ENCODE assay signal across 8 mouse cellular contexts in the genomic region with DNA sequence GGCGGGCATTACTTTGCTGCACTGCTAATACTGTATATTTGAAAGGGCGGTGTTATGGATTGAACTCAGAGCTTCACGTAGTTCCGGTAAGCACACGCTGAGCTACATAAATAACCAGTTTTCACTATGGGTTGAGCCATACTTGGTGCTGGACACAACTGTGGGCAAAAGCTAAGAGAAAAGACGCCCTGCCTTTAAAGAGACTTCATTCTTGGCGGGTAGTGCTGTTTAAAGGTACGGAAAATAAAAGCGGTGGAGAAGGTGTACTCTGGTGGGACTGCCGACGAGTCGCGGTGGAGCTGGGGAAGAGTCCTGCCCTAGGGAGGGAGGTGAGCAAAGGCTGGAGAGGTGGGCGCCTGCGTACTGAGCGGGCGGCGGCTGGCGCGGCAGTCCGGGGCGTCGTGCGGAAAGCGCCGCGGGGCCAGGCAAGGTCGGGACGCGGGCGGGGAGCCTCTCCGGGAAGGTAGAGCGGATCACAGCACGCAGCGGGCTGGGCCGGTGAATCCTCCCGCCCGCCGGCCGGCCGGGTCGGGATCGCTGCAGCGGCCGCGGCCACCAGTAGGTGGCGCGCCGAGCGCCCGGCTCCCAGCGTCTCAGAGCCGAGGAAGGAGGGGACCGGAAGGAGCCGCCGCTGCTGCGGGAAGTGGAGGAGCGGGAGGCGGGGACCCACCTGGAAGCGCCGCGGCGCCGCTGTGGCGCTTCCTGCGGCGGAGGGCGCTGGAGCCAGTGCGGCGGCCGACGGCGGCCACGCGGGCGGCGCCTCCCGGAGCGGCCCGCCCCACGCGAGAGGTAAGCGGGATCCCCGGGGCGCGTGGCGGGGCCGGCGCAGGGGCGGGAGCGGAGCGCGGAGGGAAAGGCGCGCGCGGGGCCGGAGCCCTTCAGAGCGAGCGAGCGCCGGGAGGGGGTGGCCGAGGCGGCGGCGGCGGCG. TPM values are rescaled to one million over a fixed set of nuclear protein-coding genes. Genes with fewer than 3 reads are reported as not detected.
DNase-seq lines count a peak whose midpoint lies in the region; ATAC-seq lines count a peak whose summit lies in the region.

A gene (plus strand): TSS at position 124 of the 928 bp plus-strand sequence.

- under 1% methylated on average over 63 of the region's 108 CpGs for WGBS in hindbrain, embryonic 16.5 days
- 1% methylated on average over 99 of the region's 108 CpGs for WGBS in macrophage (ENCODE audit: missing documents)

- H3K36me3 ChIP-seq in hindbrain, embryonic 16.5 days (ENCODE audit: control insufficient read depth, insufficient read depth, low read length): peaks cover 5% of the 10 kb centered on the region
- peaks cover 20% of the 10 kb centered on the region; the same call in 1 of the 2 replicates for H3K36me3 ChIP-seq in macrophage (ENCODE audit: inconsistent target)

- peaks cover 22% of the 10 kb centered on the region for H3K4me1 ChIP-seq in hindbrain, embryonic 16.5 days (ENCODE audit: control insufficient read depth, insufficient read depth, low read depth, low read length)

- H3K4me2 ChIP-seq in hindbrain, embryonic 16.5 days (ENCODE audit: low read length): peak within 1 kb of the TSS; percentile 78

- no peaks in the 10 kb centered on the region for H3K9me3 ChIP-seq in hindbrain, embryonic 16.5 days (ENCODE audit: control insufficient read depth, low read length)

- ATAC-seq in hindbrain, embryonic 16.5 days: peak; percentile 95

- H3K79me2 ChIP-seq in macrophage (ENCODE audit: inconsistent target): peaks cover 42% of the 10 kb centered on the region

- H3K9ac ChIP-seq in hindbrain, embryonic 16.5 days (ENCODE audit: low read depth, low read length): peak within 1 kb of the TSS; percentile 98

- no peaks in the 10 kb centered on the region for H3K27me3 ChIP-seq in hindbrain, embryonic 16.5 days (replicated peaks; ENCODE audit: control insufficient read depth, insufficient read depth, low read length)

- peak within 1 kb of the TSS; percentile 75 for H3K4me3 ChIP-seq in hindbrain, embryonic 16.5 days (ENCODE audit: low read length)
- H3K4me3 ChIP-seq in macrophage (ENCODE audit: inconsistent target): peak within 1 kb of the TSS; percentile 51

- DNase-seq in T-cell, adult 2 months (ENCODE audit: low spot score): peak; percentile 91
- DNase-seq in cerebellum, postnatal 36 days: peak; percentile 88 to 93
- DNase-seq in gastrocnemius, adult 18-20 months (ENCODE audit: low spot score): peak; percentile 85
- DNase-seq in left cerebral cortex, adult 18-20 months (ENCODE audit: low spot score in 2 of 2): peak; percentile 80 to 92
- DNase-seq in right cerebral cortex, adult 18-20 months: peak; percentile 93
- DNase-seq in urinary bladder, postnatal 10 days (ENCODE audit: low spot score): peak; percentile 64

- peak within 1 kb of the TSS; percentile 100 for H3K27ac ChIP-seq in hindbrain, embryonic 16.5 days (ENCODE audit: low read depth, low read length)
- peak within 1 kb of the TSS; percentile 88 for H3K27ac ChIP-seq in macrophage

RNA-seq across cellular contexts. Expression of the gene that starts here (rescaled TPM):
- 10 to 100 TPM; 13.4 to 16.5 TPM for total RNA-seq in gastrocnemius, adult 18-20 months (2021)
- polyA plus RNA-seq in hindbrain, embryonic 16.5 days (2015; fragmentation: Nextera tagmentation; extraction: Ambion mirVana): 23.4 and 24.8 TPM in 2 replicates
- total RNA-seq in left cerebral cortex, adult 18-20 months (2021): 10 to 100 TPM; 52.7 to 52.9 TPM
- total RNA-seq in macrophage (2018; cell fraction: chromatin; rRNA removed): 100 to 1,000 TPM in 17 of 26 experiments, 10 to 100 TPM in 9; 58.2 to 223 (median 117) TPM
- total RNA-seq in macrophage (2018; cell fraction: cytosol; rRNA removed): 10 to 100 TPM; 16.4 to 39.8 (median 27.7) TPM
- 100 to 1,000 TPM in 8 of 26 experiments, 10 to 100 TPM in 18; 41.1 to 163 (median 73.0) TPM for total RNA-seq in macrophage (2018; cell fraction: nucleus; rRNA removed)
- polyA plus RNA-seq in macrophage (2018): 20.9 to 27.9 TPM (median 25.2 TPM) in 3 replicates

Comparison
In these comparisons a context has a peak if more than half of its experiments do, and no peak if none do; other contexts are left out.
1. Peak in every context shown above with its lines: DNase-seq, ATAC-seq, H3K4me3 ChIP-seq and H3K27ac ChIP-seq.